Mouse (Mus musculus) fat pad, adult 2 months (tissue): ENCODE measurements around the gene Gmpr2.
A peak's percentile ranks its signal among the peaks of the same experiment; 100 is the strongest.

Experiments
- DNase-seq: peaks from one replicate; pipeline ENCODE4 v3.0.0-alpha.2; 2011; ENCODE audit warnings: low read depth, low spot score; ENCODE audit errors: extremely low read depth

Gene Gmpr2

GRCm38 (mm10) chr14:55677615-55678014 is 5.9 kb downstream of the Gmpr2 start:
- no peak for DNase-seq

- DNase-seq = peak; percentile 54
These were observed 9.7 kb downstream of the Gmpr2 start, which contains the start of gene Tinf2 for GRCm38 (mm10) chr14:55681160-55682117. Tinf2 (minus strand) TSS chr14:55681820.

- no peak for DNase-seq
These were observed 10.4 kb downstream of the Gmpr2 start for GRCm38 (mm10) chr14:55682118-55682493.

DNA sequence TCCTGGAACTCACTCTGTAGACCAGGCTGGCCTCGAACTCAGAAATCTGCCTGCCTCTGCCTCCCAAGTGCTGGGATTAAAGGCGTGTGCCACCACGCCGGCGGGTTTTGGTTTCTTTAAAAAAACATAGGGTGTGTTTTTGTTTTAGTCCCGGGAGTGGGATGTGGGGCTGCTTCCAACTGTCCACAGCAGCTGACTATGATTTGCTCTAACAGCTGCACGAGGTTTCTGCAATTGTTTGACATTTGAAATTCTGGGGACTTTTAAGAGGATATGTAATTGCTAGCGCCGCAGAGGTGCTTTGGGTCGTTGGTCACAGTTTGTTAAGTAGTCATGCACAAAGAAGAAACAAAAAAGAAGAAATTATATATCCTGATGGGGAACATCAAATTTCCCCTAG is 17.7 kb downstream of the Gmpr2 start:
- DNase-seq = no peak

DNA sequence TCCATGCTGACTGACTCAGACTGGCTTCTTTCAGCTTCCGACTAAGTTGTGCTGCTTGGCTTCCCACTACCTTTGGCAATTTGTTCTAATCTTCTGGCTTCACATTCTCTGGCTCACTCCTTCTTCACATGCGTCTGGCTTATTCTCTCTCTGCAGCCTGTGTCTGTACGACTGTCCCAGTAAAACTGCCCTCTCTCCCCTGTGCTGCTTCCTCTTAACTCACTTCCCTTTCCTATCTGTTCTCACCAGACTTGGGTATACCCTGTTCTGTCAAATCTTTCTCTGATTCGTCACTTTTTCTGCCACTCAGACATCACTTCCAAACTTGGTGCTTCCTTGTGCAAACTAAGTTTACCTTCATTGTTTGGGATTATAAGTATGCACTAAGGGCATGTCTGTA is 25.5 kb downstream of the Gmpr2 start:
- DNase-seq = no peak

GRCm38 (mm10) chr14:55701131-55701530 is 29.4 kb downstream of the Gmpr2 start:
- DNase-seq = no peak

DNA sequence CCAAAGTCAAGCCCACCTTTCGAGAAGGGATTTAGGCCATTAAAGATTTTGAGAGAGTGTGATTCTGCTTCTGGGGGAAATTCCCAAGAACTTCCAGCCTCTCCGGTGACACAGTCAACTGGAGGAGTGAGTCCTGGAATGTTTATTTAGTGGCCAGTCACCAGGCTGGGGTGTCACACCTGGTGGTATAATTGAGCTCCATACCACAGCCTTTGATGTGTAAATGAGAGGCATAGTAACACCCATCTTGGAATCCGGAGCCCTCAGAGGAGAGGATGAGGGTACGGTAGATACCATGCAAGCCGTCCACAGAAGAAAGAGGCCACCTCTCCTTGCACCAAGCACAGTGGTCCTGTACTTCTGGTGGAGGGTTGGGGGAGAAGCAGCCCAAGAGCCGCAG is 31.0 kb downstream of the Gmpr2 start:
- no peak for DNase-seq

- no peak for DNase-seq
These were observed 34.4 kb downstream of the Gmpr2 start for GRCm38 (mm10) chr14:55706051-55706600.

- no peak for DNase-seq
These were observed 35.7 kb downstream of the Gmpr2 start for GRCm38 (mm10) chr14:55707397-55707796.

DNA sequence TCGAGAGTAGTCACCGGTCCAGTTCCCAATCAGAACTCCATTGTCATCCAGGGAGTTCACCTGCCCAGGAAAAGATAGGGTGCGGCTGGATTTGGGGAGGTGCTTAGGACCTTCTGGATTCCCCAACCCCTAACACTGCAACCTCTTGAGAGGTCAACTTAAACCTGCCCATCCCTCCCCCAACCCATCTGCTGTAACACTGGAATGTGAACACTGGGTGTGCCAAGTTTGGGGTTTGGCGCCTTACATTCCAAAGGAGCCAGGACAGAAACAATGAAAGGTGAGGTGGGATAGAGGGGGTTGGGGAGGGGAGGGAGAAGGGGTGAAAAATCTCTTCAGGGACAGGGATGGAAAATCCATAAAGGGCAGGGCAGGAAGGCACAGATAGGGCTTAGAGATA is 37.8 kb downstream of the Gmpr2 start:
- DNase-seq = no peak

GRCm38 (mm10) chr14:55711786-55712185 is 40.0 kb downstream of the Gmpr2 start:
- no peak for DNase-seq

DNA sequence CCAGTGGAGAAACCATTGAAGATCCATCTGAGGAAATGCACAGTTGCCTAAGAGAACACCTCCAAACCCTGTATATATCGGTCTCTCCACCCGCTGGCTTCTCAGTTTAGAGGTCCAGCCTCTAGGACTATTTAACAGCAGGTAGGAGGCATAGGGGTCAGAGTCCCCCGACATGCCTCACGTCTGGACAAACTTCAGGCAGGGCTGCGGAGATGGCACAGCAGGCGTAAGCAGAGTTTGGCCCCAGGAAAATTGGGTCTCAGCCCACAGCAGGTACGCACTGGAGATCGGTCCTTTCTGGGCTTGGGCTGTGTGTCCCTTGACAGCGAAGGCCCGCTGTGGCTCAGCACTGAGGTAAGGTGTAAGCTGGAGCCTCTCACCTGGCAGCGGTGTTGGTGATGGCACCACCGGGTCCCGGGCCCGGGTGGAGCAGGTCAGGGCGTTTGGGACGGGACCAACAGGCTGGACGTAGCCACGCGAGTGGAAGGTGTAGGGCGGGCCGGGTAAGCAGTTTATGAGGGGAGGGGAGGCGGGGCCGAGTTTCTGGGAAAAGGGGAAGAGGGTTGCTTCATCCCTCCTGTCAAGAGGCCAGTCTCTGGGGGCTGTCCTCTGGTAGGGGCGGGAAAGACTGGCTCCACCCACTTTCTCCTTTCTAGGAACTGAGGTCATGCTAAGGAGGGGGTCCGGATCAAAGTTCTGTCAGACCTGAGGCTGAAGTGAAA is 41.4 kb downstream of the Gmpr2 start:
- no peak for DNase-seq

GRCm38 (mm10) chr14:55713729-55714122 is 42.0 kb downstream of the Gmpr2 start, which contains the start of gene Tgm1:
Tgm1 (minus strand) TSS chr14:55713926.
- DNase-seq = no peak

GRCm38 (mm10) chr14:55714893-55715292 is 43.2 kb downstream of the Gmpr2 start:
- DNase-seq = no peak

GRCm38 (mm10) chr14:55716271-55716670 is 44.5 kb downstream of the Gmpr2 start:
- DNase-seq = no peak

DNA sequence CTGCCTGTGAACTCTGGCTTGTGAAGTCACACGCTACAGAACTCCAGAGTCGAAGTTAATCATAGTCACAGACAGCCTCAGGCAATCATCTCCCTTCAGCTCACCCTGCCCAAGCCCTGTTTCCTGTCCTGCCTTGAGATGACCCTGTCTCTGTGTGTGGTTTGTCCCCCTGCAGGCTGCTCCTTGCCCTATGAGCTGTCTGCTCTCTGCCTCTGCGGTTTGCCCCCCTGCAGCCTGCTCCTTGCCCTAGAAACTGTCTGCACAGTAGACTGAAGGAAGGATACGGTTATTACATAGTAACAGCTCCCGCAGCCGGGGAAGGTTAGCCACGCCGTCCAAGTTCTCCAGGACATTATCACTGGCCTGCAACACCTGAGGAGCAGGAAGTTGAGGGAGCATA is 45.1 kb downstream of the Gmpr2 start:
- DNase-seq = no peak

- no peak for DNase-seq
These were observed 48.0 kb downstream of the Gmpr2 start for GRCm38 (mm10) chr14:55719737-55720136.

DNA sequence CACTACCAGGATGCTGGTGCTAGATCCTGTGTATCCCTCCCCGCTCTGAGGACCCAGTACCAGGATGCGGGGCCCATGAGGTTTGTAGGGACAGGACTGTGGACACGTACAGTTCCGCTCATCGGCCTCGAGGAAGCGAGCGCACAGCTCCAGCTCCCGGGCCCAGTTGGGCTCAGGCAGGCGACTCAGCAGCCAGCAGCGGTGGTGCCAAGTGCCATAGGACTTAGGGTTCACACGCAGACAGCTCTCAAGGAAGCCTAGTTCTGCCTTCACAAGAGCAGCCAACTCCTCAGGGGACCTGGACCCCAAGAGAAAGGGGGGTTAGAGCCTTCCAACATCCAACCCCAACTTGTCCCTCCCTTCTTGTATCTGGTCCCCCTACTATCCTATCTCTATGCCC is 48.9 kb downstream of the Gmpr2 start:
- no peak for DNase-seq

DNA sequence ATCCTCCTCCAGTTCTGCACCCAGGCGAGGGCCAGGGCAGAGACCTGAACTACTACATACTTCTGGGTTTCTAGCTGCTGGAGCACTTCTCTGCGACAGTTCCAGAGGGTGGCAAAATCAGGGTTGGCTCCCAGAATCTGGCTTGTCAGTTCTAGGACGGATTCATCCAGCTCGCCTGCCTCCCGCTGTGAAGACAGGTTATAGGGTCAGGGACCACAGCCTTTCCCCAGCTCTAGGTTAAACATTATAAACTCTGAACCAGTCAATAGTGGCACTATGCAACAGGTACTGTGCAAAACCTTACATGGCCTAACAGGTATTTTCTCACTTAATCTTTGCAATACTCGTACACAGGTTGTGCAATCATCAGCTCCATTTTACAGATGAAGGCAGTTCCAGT is 49.3 kb downstream of the Gmpr2 start:
- no peak for DNase-seq

- DNase-seq = no peak
These were observed 50.1 kb downstream of the Gmpr2 start, which contains the start of gene Rabggta for GRCm38 (mm10) chr14:55721700-55722437. Rabggta (minus strand) TSS chr14:55722263.

DNA sequence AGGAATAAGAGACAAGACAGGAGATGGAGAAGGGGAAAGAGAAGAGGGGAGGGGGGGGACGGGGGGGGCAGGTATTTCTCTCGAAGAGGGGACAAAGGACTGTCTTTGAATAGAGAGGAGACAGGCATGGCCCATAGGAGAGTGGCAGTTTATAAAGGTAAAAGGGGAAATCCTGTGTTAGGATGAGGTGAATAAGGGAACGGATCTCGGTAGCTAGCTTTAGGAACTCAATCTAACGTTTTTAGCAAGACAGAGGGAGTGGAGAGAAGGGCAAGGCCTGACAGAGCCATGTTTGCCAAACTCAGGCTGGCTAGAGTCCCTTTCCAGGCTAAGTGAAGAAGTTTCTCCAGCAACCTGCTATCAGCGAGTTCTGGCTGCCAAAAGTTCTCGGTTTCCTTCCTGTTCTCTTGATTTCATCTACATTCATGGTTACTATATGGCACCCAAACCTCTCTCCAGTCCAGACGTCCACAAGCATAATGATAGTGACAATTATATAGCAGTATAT is 50.8 kb downstream of the Gmpr2 start:
- DNase-seq = no peak
